Mouse (Mus musculus) forebrain, postnatal 0 days (tissue): ENCODE measurements around the gene Ctbp2. TPM values are rescaled to one million over a fixed set of nuclear protein-coding genes. Genes with fewer than 3 reads are reported as not detected.

Experiments
- ATAC-seq: fragments of 200-750 bp; cut with Nextera tagmentation; 2 replicates; pipeline ENCODE4 v1.8.0; 2017; ENCODE audit warnings: mild to moderate bottlenecking, moderate library complexity
- DNase-seq: peaks from one replicate; pipeline ENCODE4 v3.0.0-alpha.2; 2015
- H3K27ac ChIP-seq: fragments of 300-500 bp; sonication (generic); 2 replicates; pipeline ENCODE4 v1.5.1; 2014; ENCODE audit warnings: low read depth, mild to moderate bottlenecking, antibody characterized with exemption, low read length, moderate library complexity, mixed read lengths
- H3K27me3 ChIP-seq: fragments of 300-500 bp; sonication (generic); 2 replicates; pipeline ENCODE4 v1.6.1; 2014; ENCODE audit warnings: mild to moderate bottlenecking, low read length, mixed read lengths; ENCODE audit not compliant: insufficient read depth
- H3K36me3 ChIP-seq: fragments of 300-500 bp; sonication (generic); 2 replicates; pipeline ENCODE4 v1.6.1; 2014; ENCODE audit warnings: mild to moderate bottlenecking, moderate library complexity; ENCODE audit not compliant: insufficient read depth
- H3K4me1 ChIP-seq: fragments of 300-500 bp; sonication (generic); 2 replicates; pipeline ENCODE4 v1.6.1; 2014; ENCODE audit warnings: antibody characterized with exemption; ENCODE audit not compliant: insufficient read depth
- H3K4me2 ChIP-seq: fragments of 300-500 bp; sonication (generic); 2 replicates; pipeline ENCODE4 v1.6.1; 2014; ENCODE audit warnings: low read depth, mild to moderate bottlenecking, moderate library complexity
- H3K4me3 ChIP-seq: fragments of 300-500 bp; sonication (generic); 2 replicates; pipeline ENCODE4 v1.5.1; 2014; ENCODE audit warnings: low read depth, low read length, mixed read lengths
- H3K9ac ChIP-seq: fragments of 300-500 bp; sonication (generic); 2 replicates; pipeline ENCODE4 v1.6.1; 2014; ENCODE audit warnings: mild to moderate bottlenecking
- H3K9me3 ChIP-seq: fragments of 300-500 bp; sonication (generic); 2 replicates; pipeline ENCODE4 v1.6.1; 2016; ENCODE audit warnings: low read length
- CTCF ChIP-seq: sonication (generic); IDR thresholded peaks from 2 replicates; pipeline ENCODE4 v1.5.1; 2016; ENCODE audit warnings: antibody characterized with exemption, control low read depth, low read depth
- WGBS: fragments of 180-500 bp; shearing (Covaris S2); extraction: QIAGEN DNeasy Blood & Tissue Kit; methylation state at CpG from one replicate; pipeline ENCODE4 v1.1.7; 2014; 5-methylcytosine and 5-hydroxymethylcytosine counted together
- polyA plus RNA-seq: library from polyadenylated mRNA; unstranded; fragments of >200 nt; fragmentation: Nextera tagmentation; extraction: Ambion mirVana; gene quantifications from 2 replicates; pipeline ENCODE4 v1.2.1, GENCODE M21; 2015
- total RNA-seq: library from RNA; depleted of rRNA; stranded (reverse); fragments of >200 nt; gene quantifications from 2 replicates; pipeline ENCODE4 v1.2.3, GENCODE M21; 2014

The Ctbp2 gene
- total and polyA plus RNA-seq, 2 experiments from 2014 or later = 35.2 to 80.3 TPM

- WGBS = 71% methylated on average over 8 of the region's 8 CpGs
- no peaks in the 10 kb centered on the region for H3K4me1 ChIP-seq
- no peaks in the 10 kb centered on the region for H3K36me3 ChIP-seq
- no peak for ATAC-seq
- H3K27me3 ChIP-seq = no peaks in the 10 kb centered on the region
- TF ChIP-seq CTCF = no peak
- no peaks in the 10 kb centered on the region for H3K9me3 ChIP-seq
- no peak overlapping the region for H3K4me3 ChIP-seq
- H3K4me2 ChIP-seq = no peak overlapping the region
- DNase-seq = no peak
- no peak overlapping the region for H3K27ac ChIP-seq
- H3K9ac ChIP-seq = no peak overlapping the region
These were observed 94.6 kb downstream of the Ctbp2 start for GRCm38 (mm10) chr7:133029496-133030047.

GRCm38 (mm10) chr7:133029004-133029403, 95.2 kb downstream of the Ctbp2 start:
- Histone ChIP-seq H3K36me3 (no peaks in the 10 kb centered on the region), H3K4me1 (no peaks in the 10 kb centered on the region), H3K27me3 (no peaks in the 10 kb centered on the region), H3K9ac (no peak overlapping the region), H3K4me2 (no peak overlapping the region), H3K9me3 (no peaks in the 10 kb centered on the region), H3K27ac (no peak overlapping the region), H3K4me3 (no peak overlapping the region)
- no peak for TF ChIP-seq CTCF
- DNase-seq (no peak), ATAC-seq (no peak)
- 91% methylated on average over 8 of the region's 8 CpGs for WGBS

- no peaks in the 10 kb centered on the region for H3K9me3 ChIP-seq
- no peak overlapping the region for H3K4me3 ChIP-seq
- no peak overlapping the region for H3K4me2 ChIP-seq
- ATAC-seq = no peak
- no peak for DNase-seq
- no peaks in the 10 kb centered on the region for H3K4me1 ChIP-seq
- no peaks in the 10 kb centered on the region for H3K36me3 ChIP-seq
- no peak overlapping the region for H3K27ac ChIP-seq
- no peaks in the 10 kb centered on the region for H3K27me3 ChIP-seq
- TF ChIP-seq CTCF = no peak
- H3K9ac ChIP-seq = no peak overlapping the region
- WGBS = 94% methylated on average over 4 of the region's 4 CpGs
These were observed 96.2 kb downstream of the Ctbp2 start for GRCm38 (mm10) chr7:133027930-133028329.

DNA sequence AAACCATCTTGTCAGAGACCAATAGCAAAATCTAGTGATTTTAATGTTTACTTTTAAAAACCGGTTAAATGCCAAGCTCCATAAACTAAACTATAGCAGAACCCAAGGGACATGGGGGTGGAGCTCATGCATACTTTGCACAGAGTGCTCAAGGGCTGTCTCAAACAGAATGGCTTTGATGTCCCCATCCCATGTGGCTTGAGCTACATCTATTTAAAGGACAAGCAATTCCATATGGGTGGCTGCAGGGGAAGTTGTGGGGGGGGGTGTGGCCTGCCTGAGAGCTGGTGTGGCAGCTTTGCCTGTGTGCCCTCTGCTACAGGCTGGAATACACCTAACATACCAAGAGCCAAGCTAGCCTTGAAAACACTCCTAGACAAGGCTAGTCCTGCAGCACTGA, 99.5 kb downstream of the Ctbp2 start:
- ATAC-seq (no peak), DNase-seq (no peak)
- no peak for TF ChIP-seq CTCF
- H3K9ac ChIP-seq = no peak overlapping the region
- no peak overlapping the region for H3K27ac ChIP-seq
- H3K27me3 ChIP-seq = no peaks in the 10 kb centered on the region
- no peak overlapping the region for H3K4me2 ChIP-seq
- no peaks in the 10 kb centered on the region for H3K9me3 ChIP-seq
- no peak overlapping the region for H3K4me3 ChIP-seq
- no peaks in the 10 kb centered on the region for H3K36me3 ChIP-seq
- 86% methylated on average over 1 of the region's 1 CpGs for WGBS
- no peaks in the 10 kb centered on the region for H3K4me1 ChIP-seq

DNA sequence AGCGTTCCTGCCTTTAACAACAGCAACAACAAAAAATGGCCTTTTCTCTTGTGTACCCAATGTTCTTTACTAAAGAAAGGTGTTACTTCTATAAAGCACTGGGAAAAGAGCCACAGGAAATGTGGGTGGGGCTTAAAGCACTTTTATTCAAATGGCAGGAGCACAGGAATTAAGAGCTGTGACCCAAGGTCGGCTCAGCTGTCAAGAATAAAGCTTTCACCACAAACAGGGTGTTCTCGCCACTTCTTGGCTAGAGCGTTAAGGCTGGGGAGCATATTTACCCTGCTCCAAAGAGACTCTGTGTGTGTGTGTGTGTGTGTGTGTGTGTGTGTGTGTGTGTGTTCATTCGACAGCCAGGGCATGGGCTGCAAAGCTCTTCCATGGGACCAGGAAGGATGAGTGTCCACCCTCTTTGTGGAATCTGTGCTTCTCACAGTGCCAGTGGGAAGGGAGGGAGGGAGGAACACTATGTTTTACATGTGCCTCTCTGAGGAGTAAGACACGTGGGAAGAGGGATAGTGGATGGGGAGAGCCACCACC, 104.6 kb downstream of the Ctbp2 start:
- Histone ChIP-seq H3K4me2 (no peak overlapping the region), H3K9me3 (no peaks in the 10 kb centered on the region), H3K36me3 (no peaks in the 10 kb centered on the region), H3K9ac (no peak overlapping the region), H3K27me3 (no peaks in the 10 kb centered on the region), H3K4me1 (peaks cover 8% of the 10 kb centered on the region; the same call in 1 of the 2 replicates), H3K4me3 (no peak overlapping the region), H3K27ac (no peak overlapping the region)
- DNase-seq (no peak), ATAC-seq (peak; percentile 20; the same call in 1 of the 2 replicates)
- no peak for TF ChIP-seq CTCF
- WGBS = 25% methylated on average over 6 of the region's 6 CpGs

DNA sequence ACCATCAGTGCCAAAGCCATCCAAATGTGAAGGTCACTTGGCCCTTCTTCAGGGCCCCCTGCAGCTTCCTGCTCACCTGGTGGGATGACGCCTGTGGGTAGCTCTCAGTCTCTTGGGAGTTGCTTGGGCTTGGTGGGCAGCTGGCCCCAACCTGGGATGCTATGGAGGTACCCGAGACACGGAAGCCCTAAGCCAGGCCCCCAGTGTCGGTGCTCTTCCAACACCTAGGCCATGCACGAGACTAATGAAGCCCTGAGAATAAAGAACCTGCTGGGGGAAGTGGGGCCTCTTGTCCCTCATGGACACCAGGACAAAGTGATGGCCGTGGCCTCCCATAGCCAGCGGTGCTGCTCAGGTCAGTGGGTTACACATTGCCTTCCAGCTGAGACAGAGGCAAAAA, 105.2 kb downstream of the Ctbp2 start:
- Histone ChIP-seq H3K4me2 (no peak overlapping the region), H3K36me3 (no peaks in the 10 kb centered on the region), H3K27me3 (no peaks in the 10 kb centered on the region), H3K4me3 (no peak overlapping the region), H3K9me3 (no peaks in the 10 kb centered on the region), H3K4me1 (peaks cover 8% of the 10 kb centered on the region; the same call in 1 of the 2 replicates), H3K9ac (no peak overlapping the region), H3K27ac (no peak overlapping the region)
- DNase-seq (no peak), ATAC-seq (no peak)
- WGBS = 74% methylated on average over 7 of the region's 7 CpGs
- TF ChIP-seq CTCF = no peak

GRCm38 (mm10) chr7:133015416-133016070, 108.6 kb downstream of the Ctbp2 start:
- ATAC-seq (no peak), DNase-seq (no peak)
- no peak overlapping the region for H3K4me2 ChIP-seq
- no peaks in the 10 kb centered on the region for H3K9me3 ChIP-seq
- no peak overlapping the region for H3K4me3 ChIP-seq
- H3K4me1 ChIP-seq = peaks cover 23% of the 10 kb centered on the region
- no peaks in the 10 kb centered on the region for H3K36me3 ChIP-seq
- H3K9ac ChIP-seq = 0 out of 2 replicates have a peak overlapping the region, but pooled peaks have one; percentile 10
- no peaks in the 10 kb centered on the region for H3K27me3 ChIP-seq
- no peak overlapping the region for H3K27ac ChIP-seq
- no peak for TF ChIP-seq CTCF
- 9% methylated on average over 7 of the region's 7 CpGs for WGBS
